Mouse (Mus musculus): ENCODE measurements around the gene Unc5b.
A peak's percentile ranks its signal among the peaks of the same experiment; 100 is the strongest.
"Not testable (repeated sequence)": the region's sequence is repeated elsewhere in the genome, so short reads cannot be mapped to it uniquely, and the experiment has no call there.

Unc5b gene

GRCm38 (mm10) chr10:60831379-60831778 is at the start of gene Unc5b:
Gene Unc5b, minus strand, starts transcription at chr10:60831581.
- DNase-seq = peak; percentile 61 to 65

GRCm38 (mm10) chr10:60879817-60880216 is 48.4 kb upstream of the Unc5b start:
- DNase-seq = no peak

GRCm38 (mm10) chr10:60877075-60877474 is 45.7 kb upstream of the Unc5b start:
- no peak for DNase-seq

- DNase-seq = no peak
Measured at GRCm38 (mm10) chr10:60875011-60875410, 43.6 kb upstream of the Unc5b start.

- DNase-seq = no peak
Measured at GRCm38 (mm10) chr10:60863318-60863717, 31.9 kb upstream of the Unc5b start.

GRCm38 (mm10) chr10:60862477-60863293 is 31.3 kb upstream of the Unc5b start:
- DNase-seq = no peak

- DNase-seq = not testable (repeated sequence)
Measured at GRCm38 (mm10) chr10:60845271-60845670, 13.9 kb upstream of the Unc5b start.

GRCm38 (mm10) chr10:60838816-60839215 is 7.4 kb upstream of the Unc5b start:
- no peak for DNase-seq

- DNase-seq = peak; percentile 39 to 46
Measured at GRCm38 (mm10) chr10:60834949-60835348, 3.6 kb upstream of the Unc5b start.

GRCm38 (mm10) chr10:60832664-60833173 is 1.3 kb upstream of the Unc5b start:
- no peak for DNase-seq

- no peak for DNase-seq
Measured at GRCm38 (mm10) chr10:60830556-60831350, 628 bp downstream of the Unc5b start.

- no peak for DNase-seq
Measured at GRCm38 (mm10) chr10:60830000-60830399, 1.4 kb downstream of the Unc5b start.

GRCm38 (mm10) chr10:60829071-60829470 is 2.3 kb downstream of the Unc5b start:
- no peak for DNase-seq

- DNase-seq = no peak
Measured at GRCm38 (mm10) chr10:60827901-60828670, 3.3 kb downstream of the Unc5b start.

- no peak for DNase-seq
Measured at GRCm38 (mm10) chr10:60827266-60827665, 4.1 kb downstream of the Unc5b start.

- no peak for DNase-seq
Measured at GRCm38 (mm10) chr10:60826461-60827237, 4.7 kb downstream of the Unc5b start.

- no peak for DNase-seq
Measured at GRCm38 (mm10) chr10:60825955-60826354, 5.4 kb downstream of the Unc5b start.

GRCm38 (mm10) chr10:60823744-60824143 is 7.6 kb downstream of the Unc5b start:
- DNase-seq = no peak

GRCm38 (mm10) chr10:60822641-60823425 is 8.5 kb downstream of the Unc5b start:
- DNase-seq = no peak

GRCm38 (mm10) chr10:60821736-60822358 is 9.5 kb downstream of the Unc5b start:
- no peak for DNase-seq

- no peak for DNase-seq
Measured at GRCm38 (mm10) chr10:60821311-60821710, 10.1 kb downstream of the Unc5b start.

Measured in thymus, postnatal 36 days (tissue).